Mouse (Mus musculus): Measurements from ENCODE around the gene Lum. TPM values are rescaled to one million over a fixed set of nuclear protein-coding genes. Genes with fewer than 3 reads are reported as not detected.

Gene Lum
- polyA plus RNA-seq, 1 experiment from 2014 or later = 50.5 TPM

GRCm38 (mm10) chr10:97595680-97596079 lies 30.8 kb downstream of the Lum start:
- Histone ChIP-seq H3K36me3 (no peaks in the 10 kb centered on the region), H3K9me3 (no peaks in the 10 kb centered on the region), H3K4me1 (no peaks in the 10 kb centered on the region), H3K4me3 (no peak overlapping the region), H3K27ac (no peak overlapping the region), H3K27me3 (ENCODE audit: insufficient read depth, poor library complexity, severe bottlenecking) (no peaks in the 10 kb centered on the region)
- no peak for DNase-seq (ENCODE audit: low spot score)
- WGBS = 66% methylated on average over 1 of the region's 1 CpGs

- DNase-seq (ENCODE audit: low spot score) = no peak
- WGBS = 68% methylated on average over 4 of the region's 4 CpGs
- no peaks in the 10 kb centered on the region for H3K4me1 ChIP-seq
Measured at GRCm38 (mm10) chr10:97601744-97602143, 36.8 kb downstream of the Lum start.

GRCm38 (mm10) chr10:97603256-97603655 lies 38.3 kb downstream of the Lum start:
- H3K9me3 ChIP-seq = no peaks in the 10 kb centered on the region
- no peaks in the 10 kb centered on the region for H3K4me1 ChIP-seq
- H3K27me3 ChIP-seq (ENCODE audit: insufficient read depth, poor library complexity, severe bottlenecking) = no peaks in the 10 kb centered on the region
- DNase-seq (ENCODE audit: low spot score) = peak; percentile 76
- H3K4me3 ChIP-seq = no peak overlapping the region
- no peaks in the 10 kb centered on the region for H3K36me3 ChIP-seq
- H3K27ac ChIP-seq = no peak overlapping the region

More at GRCm38 (mm10) chr10:97601744-97602143, 36.8 kb downstream of the Lum start:
- no peak overlapping the region for H3K4me3 ChIP-seq
- H3K27me3 ChIP-seq (ENCODE audit: insufficient read depth, poor library complexity, severe bottlenecking) = no peaks in the 10 kb centered on the region
- no peaks in the 10 kb centered on the region for H3K36me3 ChIP-seq
- no peaks in the 10 kb centered on the region for H3K9me3 ChIP-seq
- no peak overlapping the region for H3K27ac ChIP-seq

- no peak within 1 kb of the TSS for H3K27ac ChIP-seq
- H3K27me3 ChIP-seq (ENCODE audit: insufficient read depth, poor library complexity, severe bottlenecking) = no peaks in the 10 kb centered on the region
- no peaks in the 10 kb centered on the region for H3K36me3 ChIP-seq
- no peak for DNase-seq (ENCODE audit: low spot score)
- H3K4me1 ChIP-seq = no peaks in the 10 kb centered on the region
- H3K4me3 ChIP-seq = no peak within 1 kb of the TSS
- WGBS = 74% methylated on average over 2 of the region's 2 CpGs
- no peaks in the 10 kb centered on the region for H3K9me3 ChIP-seq
Measured at GRCm38 (mm10) chr10:97606579-97606978, 41.7 kb downstream of the Lum start, which contains the start of gene Kera. Kera (plus strand) TSS chr10:97606879.

Other genes starting within 250 kb of the Lum start
- gene Dcn, start 85.5 kb upstream of the Lum start, polyA plus RNA-seq (2016; fragmentation: Nextera tagmentation; extraction: Ambion mirVana) = 47.6 and 49.3 TPM in 2 replicates
- gene Kera, start 41.8 kb downstream of the Lum start, polyA plus RNA-seq (2016; fragmentation: Nextera tagmentation; extraction: Ambion mirVana) = not detected in 2 replicates
- gene Epyc, start 78.9 kb downstream of the Lum start, polyA plus RNA-seq (2016; fragmentation: Nextera tagmentation; extraction: Ambion mirVana) = 0.18 and 0.29 TPM in 2 replicates
- not detected in 2 replicates for gene Ccer1, start 127.9 kb downstream of the Lum start, polyA plus RNA-seq (2016; fragmentation: Nextera tagmentation; extraction: Ambion mirVana)
- gene C030005K15Rik, start 161.6 kb downstream of the Lum start, polyA plus RNA-seq (2016; fragmentation: Nextera tagmentation; extraction: Ambion mirVana) = not detected in 2 replicates

Measured in heart, embryonic 10.5 days (tissue).